Mouse (Mus musculus): ENCODE data around the gene Adora1. TPM values are rescaled to one million over a fixed set of nuclear protein-coding genes. Genes with fewer than 3 reads are reported as not detected.

The Adora1 gene
- total RNA-seq, 4 experiments from 2014 or later: 190 to 216 (median 202) TPM

DNA sequence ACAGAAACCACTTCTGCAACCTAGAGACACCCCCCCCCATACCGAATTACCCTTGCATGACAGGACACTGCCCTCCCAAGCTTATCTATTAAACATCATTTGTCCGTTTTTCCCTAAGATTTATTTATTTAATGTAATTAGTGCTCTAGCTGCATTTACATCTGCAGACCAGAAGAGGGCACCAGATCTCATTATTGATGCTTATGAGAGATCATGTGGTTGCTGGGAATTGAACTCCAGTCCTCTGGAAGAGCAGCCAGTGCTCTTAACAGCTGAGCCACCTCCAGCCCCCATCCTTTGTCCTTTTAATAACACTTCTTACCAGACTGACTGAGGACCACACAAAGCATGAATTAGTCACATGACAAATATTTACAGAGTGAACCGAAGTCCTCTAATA is 80.6 kb downstream of the Adora1 start:
- DNase-seq (ENCODE audit: low spot score in 2 of 2): no peak

DNA sequence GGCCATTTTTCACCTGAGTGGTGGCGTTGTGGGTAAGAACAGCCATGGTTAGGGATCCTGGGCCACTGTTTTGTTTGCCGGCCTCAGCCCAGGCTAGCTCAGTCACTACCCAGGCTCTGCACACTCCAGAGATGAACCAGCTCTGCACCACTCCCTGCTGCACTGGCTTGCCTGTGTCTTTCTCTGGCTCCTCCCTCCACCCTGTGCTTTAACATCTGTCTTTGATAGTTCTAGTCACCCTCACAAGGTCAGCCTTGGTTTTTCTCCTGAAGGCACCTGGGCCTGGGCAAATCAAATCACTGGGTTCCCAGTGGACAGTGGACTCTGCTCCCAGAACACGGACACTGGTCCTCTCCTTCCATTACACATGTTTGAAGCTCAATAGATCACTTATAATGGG is 81.1 kb downstream of the Adora1 start:
- DNase-seq (ENCODE audit: low spot score in 2 of 2): no peak

DNA sequence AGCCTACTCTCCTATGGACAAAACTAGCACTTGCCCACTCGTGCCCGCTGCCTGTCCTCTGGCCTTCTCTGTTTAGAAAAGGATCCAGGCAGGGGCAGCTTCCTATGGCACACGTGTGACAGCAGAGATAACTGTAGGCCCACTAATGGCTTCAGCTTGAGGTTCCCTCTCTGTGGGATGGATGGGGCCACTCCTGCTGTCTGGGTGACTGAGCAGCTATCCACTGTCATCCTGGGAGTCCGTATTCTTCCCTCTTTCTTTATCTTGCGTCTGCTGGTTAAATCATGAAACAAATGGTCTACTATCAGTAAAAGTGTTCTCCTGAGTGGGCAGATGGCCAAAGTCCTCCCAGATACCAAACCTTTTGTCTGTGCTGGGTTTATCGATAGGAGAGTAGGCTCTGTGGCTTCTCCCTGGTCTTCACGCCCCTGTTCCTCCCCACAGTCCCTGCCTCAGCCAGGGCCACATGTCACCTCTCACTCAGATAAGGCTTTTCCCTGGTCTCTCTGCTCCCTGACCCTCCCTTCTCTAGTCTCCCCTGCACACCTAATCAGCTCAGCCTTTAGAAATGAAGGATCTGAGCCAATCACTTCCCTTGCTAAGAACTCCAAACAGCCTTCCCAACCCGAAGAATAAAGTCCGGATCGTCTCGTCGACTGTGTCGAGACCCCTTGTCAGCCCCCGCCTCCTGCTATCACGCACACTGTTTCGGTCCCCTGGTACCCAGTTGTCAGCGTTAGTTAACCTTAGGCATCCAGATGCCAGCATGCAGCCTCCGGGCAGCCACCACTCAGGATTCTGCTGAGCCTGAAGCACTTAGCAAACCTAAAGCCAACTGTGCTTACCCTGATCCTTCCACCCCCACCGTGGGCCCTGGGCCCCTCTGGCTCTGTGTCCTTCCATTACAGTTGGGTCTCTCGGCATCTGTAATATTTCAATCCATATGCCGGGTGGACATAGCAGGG is 82.3 kb downstream of the Adora1 start:
- DNase-seq (ENCODE audit: low spot score in 2 of 2): no peak

GRCm38 (mm10) chr1:134151655-134152412 is 83.4 kb downstream of the Adora1 start:
- DNase-seq (ENCODE audit: low spot score in 2 of 2): peak; percentile 68 to 83

GRCm38 (mm10) chr1:134150745-134151144 is 84.5 kb downstream of the Adora1 start:
- DNase-seq (ENCODE audit: low spot score in 2 of 2): no peak

DNA sequence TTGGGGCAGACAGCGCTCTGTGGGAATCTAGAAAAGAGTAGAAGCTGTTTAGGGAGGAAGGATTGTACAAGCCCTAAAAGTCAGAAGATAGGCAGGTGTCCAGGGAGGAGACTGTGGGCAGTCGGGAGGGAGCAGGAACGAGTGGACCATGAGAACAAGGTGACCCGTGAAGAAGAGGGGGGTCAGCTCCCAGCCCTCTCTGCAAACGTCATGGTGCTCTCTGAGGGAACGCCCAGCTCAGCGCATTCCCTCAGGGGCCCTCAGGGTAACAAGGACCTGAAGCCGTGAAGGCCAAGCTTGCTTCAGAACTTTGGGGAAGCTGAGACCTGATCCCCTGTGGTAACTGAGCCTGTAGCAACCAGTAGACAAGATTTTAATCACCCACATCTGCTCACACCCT is 85.2 kb downstream of the Adora1 start:
- DNase-seq (ENCODE audit: low spot score in 2 of 2): no peak

Other genes with a start within 250 kb of the Adora1 start
- gene Fmod, start 198.2 kb downstream of the Adora1 start, total RNA-seq (2022): 10 to 100 TPM in 3 of 4 experiments, 1 to 10 TPM in 1; 8.4 to 11.4 (median 10.1) TPM
- 10 to 100 TPM; 14.4 to 18.4 (median 17.3) TPM for gene Btg2, start 156.3 kb downstream of the Adora1 start, total RNA-seq (2022)
- gene Chit1, start 124.2 kb downstream of the Adora1 start, total RNA-seq (2022): under 1 TPM in 1 of 4 experiments, not detected in 3; 0.32 TPM
- 10 to 100 TPM; 14.8 to 44.4 (median 27.1) TPM for gene Chil1, start 53.3 kb downstream of the Adora1 start, total RNA-seq (2022)
- gene Mybph, start 42.0 kb downstream of the Adora1 start, total RNA-seq (2022): under 1 TPM in 1 of 4 experiments, not detected in 3; 0.28 TPM
- not detected for gene Myog, start 54.6 kb upstream of the Adora1 start, total RNA-seq (2022)
- 10 to 100 TPM; 72.2 to 86.2 (median 77.3) TPM for gene Ppfia4, start 97.5 kb upstream of the Adora1 start, total RNA-seq (2022)
- gene Tmem183a, start 126.5 kb upstream of the Adora1 start, total RNA-seq (2022): 10 to 100 TPM; 59.9 to 70.0 (median 61.8) TPM
- not detected for gene 4933406M09Rik, start 150.5 kb upstream of the Adora1 start, total RNA-seq (2022)
- gene Cyb5r1, start 170.1 kb upstream of the Adora1 start, total RNA-seq (2022): 10 to 100 TPM; 28.8 to 43.0 (median 35.5) TPM
- gene Adipor1, start 179.9 kb upstream of the Adora1 start, total RNA-seq (2022): 10 to 100 TPM; 54.3 to 62.3 (median 58.9) TPM
- gene Klhl12, start 220.1 kb upstream of the Adora1 start, total RNA-seq (2022): 10 to 100 TPM; 37.8 to 46.1 (median 41.6) TPM

All from layer of hippocampus, adult 8-10 months (tissue).